Mouse (Mus musculus) regulatory T cell (primary cell): ENCODE data around the gene Rfx2.

Experiments
- in situ Hi-C: fragments of 300-600 bp; cut with MboI, MseI; formaldehyde crosslinking; loops from one replicate; pipeline ENCODE4 v1.15.1; 2025; ENCODE audit warnings: high pct_unique_total_duplicates

The Rfx2 gene

DNA sequence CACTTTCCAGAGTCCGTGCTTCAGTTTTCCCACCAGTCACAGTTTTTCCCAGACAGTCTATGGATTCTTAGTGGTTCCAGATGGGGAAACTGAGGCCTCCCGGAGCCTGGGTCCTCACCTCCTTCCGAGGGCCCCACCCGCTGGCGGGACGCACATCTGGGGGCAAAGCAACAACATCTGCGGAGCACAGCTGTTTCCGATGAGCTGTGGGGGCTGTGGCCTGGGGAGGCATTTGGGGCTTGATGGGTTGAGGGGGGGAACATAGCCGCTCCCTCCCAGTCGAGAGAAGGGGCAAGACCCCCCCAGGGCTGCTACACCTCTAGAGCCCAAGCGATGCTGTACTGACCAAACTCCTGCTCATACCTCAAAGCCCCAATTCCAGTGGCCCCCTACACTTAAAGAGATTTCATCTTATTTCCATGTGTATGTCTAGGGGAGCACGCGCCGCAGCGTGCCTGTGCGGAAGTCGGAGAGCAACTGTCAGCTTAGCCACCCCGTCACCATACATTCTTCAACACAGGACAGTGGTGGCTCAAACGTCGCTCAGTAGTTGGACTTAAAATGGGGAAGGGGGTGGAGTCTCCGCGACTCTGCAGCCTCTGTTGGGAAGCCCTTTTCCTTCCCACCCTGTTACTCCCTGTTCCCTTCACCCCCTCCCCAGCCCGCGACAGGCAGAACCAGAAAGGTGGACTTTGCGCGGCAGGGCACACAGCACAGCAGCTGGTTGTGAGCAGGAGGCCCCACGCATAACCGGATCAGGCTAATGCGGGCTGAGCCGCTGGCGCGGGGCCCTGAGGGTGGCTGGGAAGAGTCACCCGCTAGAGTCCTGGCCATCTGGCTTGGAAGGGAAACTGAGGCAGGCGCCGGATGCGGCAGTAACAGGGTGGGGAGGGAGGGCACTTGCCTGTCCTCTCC, 76.3 kb downstream of the Rfx2 start:
- in situ Hi-C loops = no loop called here

DNA sequence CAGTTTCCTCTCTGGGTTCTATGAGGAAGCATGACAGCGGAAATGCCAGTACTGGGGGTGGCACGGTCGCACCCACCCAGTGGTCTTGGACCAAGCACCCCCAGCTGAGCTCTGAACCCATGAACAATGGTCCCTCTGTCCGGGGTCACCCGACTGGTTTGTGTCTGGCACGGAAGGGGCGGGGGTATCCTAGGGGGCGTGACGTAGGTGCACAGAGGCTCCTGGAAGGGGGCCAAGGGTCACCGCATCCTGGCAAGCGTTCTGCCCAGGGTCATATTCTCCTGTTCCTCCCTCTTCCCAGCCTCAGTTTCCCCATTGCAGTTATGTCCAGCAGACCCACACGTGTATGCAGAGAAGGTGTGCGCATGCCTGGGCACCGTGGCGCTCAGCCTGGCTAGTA, 77.4 kb downstream of the Rfx2 start:
- in situ Hi-C loops = no loop called here

DNA sequence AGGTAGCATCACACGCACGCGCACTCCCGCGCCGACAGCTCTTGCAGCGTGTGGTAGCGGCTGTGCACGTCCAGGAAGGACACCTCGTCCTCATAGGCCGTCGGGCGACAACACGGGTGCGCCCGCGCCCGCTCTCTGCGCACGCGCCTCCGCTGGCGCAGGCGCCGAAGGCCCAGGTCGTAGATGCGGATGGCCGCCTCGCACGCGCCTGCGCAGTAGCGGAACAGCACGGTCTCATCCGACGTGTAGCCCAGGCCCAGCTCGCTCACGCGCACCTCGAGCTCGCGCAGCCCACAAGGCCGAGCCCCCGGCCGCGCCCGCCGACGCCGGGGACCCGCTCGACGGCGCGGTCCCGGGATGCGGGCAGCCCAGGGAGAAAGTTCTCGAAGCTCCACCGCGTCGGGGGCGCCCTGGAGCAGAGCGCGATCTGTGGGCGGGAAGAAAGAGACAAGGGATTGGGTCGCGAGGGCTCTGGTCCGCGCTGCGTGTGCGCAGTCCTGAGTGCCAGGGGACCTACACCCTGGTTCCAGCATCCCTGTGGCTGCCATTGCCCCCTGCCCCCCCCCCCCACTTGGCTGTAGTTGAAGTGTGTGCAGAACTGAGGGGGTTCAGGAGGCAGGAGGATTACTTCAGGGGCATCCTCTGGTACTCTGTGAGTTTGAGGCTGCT, 79.3 kb downstream of the Rfx2 start:
- in situ Hi-C loops = no loop called here

DNA sequence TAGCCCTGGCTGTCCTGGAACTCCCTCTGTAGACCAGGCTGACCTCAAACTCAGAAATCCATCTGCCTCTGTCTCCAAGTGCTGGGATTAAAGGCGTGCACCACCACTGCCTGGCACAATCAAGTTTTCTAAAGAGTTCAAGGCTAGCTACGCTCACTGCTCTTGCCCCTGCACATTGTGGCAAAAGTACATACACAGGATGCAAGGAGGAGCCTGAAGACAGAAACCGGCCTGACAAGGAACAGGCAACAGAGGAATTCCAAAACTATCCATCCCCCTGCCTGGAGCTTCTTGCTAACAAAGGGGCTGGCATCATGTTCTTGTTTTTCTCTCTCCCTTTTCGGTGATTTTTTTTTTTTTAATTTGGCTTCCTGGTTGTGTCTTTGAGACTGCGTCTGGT, 86.6 kb downstream of the Rfx2 start:
- in situ Hi-C loops = no loop called here

DNA sequence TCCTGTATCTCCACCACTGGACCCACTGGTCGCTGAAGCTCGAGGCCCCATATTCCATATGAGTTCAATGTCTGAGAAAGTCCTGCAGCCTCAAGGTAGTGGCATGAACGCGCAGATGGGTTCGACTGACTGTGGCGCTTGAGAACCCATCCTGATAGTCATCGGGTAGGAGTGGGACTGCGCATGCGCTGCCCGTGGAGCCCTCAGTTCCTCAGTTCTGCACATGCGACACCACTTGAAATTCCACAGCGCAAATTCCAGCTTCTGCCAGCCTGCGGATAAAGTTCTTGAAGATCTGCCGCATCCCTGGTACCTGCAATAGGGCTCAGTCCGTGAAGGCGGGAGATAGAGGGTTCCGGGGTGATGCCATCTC, 90.0 kb downstream of the Rfx2 start:
- in situ Hi-C loops = no loop called here

DNA sequence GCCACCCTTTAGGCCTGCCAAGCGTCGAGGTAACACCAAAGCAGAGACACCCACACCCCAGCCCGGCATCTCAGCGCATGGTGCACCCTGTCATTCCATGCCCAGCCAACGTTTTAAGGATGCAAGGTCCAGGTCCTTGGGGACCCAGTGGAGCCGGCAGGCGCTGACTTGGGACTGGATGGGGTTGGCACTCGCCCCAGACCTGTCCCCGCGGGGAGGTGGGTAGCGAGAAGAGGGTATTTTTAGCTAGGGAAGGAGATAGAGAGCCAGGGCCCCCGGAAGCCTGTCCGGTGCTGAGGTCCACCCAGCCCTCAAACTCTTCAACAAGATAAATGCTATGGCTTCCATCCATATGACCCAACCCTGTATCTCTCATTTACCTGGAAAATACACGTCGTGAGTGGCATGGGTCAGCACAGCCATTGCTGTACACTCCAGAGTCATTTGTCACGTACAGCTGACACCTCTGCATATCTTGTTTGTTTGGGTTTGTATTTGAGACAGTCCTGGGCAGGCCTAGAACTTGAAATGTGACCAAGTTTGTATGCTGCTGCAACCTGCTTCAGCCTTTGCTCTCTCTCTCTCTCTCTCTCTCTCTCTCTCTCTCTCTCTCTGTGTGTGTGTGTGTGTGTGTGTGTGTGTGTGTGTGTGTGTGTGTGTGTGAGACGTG, 90.6 kb downstream of the Rfx2 start:
- in situ Hi-C loops = no loop called here

DNA sequence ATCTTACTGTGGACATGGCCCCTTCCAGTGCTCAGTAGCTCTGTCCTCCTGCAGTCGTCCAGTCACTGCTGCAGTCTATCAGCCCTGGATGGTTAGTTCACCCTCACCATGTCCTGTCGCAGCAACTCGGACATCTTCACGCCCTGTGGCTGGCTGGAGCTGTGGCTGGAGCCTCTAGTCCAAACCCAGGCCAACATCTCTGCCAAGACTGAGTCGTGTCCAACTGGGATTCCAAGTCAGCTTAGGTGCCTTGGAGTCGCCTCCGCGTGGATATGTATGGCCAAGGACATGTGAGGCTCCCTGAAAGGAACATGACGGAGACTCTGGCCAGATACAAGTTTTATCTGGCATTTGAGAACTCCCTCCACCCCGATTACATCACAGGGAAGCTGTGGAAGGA, 92.6 kb downstream of the Rfx2 start:
- in situ Hi-C loops = loop anchor here (5.0 kb wide), 1 partner anchor 99 kb away; no protein-coding TSS in a partner anchor

DNA sequence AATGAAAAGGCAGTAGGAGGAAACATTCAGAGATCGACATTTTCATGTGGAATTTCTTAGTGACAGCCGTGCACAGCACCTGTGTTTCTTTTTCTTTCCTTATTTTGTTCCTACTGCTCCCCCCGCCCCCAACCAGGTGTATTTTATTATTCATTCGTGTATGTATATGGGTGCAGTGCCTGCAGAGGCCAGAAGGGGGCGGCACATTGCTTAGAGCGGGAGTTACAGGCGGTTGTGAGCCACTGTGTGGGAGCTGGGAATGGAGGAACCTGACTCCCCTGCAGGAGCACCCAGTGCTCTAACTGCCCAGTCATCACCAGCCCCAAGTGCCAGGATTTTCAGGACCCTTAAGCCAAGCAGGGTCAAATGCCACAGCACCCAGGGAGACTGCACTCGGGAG, 94.3 kb downstream of the Rfx2 start:
- in situ Hi-C loops = loop anchor here (5.0 kb wide), 1 partner anchor 101 kb away; no protein-coding TSS in a partner anchor

DNA sequence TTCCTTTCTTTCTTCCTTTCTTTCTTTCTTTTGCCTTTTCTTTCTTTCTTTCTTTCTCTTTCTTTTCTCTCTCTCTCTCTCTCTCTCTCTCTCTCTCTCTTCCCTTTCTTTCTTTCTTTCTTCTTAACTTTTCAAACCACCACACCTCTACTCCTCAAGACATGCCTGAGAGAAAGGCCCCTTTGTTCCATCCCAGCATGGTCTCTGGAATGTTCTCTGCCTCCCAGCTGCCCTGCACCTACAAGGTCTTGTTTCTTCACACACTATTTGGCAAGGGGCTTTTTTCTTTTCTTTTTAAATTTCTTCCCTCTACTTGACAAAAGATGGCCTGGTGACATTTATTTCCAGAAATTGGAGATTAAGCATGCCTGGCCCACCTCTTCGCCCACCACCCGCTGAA, 101.2 kb downstream of the Rfx2 start:
- in situ Hi-C loops = no loop called here

DNA sequence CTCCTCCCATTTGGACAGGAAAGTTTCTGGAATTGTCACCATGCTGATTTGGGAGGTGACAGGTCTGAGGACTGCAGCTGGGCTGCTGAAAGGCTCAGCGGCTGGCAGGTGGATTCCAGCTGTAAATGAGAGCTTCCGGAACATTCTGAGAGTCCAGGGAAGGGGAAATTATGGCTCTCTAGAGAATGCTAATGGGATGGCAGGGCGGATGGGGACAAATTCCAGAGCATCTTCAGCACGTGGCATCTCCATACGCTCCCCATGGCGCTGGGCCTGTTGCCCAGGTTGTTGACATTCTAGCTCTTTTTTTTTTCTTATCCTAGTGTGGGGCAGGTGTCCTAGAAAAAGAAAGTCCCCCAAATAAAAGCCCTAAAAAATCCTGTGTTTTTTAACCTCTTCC, 101.7 kb downstream of the Rfx2 start:
- in situ Hi-C loops = no loop called here

DNA sequence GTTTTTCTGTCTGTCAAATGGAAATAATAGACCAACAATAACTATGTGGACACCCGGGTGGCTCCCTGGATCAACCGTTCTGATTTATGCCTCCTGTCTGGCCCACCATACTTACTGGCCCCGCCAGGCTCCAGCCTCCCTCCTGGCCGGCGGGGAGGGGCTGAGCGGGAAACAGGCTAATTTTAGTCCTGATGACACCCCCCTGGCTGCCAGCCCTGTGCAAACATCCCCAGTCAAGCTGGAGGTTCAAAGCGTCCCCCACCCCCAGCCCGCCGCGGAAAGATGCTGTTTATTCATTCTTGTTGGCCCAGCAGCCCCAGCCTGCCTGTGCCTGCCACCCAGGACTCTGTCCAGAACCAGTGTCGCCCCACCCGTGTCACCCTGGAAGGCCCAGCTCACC, 102.7 kb downstream of the Rfx2 start:
- in situ Hi-C loops = no loop called here

DNA sequence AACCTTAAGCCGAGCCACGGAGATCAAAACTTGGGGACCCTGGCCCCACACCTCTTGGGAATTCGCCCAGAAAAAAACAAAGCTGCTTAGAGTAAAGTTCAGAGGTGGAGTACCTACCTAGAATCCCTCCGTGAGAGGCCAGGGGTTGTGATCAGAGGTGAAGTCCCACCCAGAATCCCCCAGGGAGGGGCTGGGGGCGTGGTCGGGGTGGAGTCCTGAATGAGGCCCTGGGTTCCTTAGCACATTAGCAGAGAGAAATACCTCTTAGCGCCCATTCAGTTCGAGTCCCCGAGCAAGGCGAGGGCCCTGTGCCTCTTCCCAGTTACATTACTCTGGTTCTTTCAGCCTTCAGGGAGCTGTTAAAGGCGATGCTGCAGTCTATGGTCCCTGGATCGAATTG, 103.2 kb downstream of the Rfx2 start:
- in situ Hi-C loops = no loop called here

DNA sequence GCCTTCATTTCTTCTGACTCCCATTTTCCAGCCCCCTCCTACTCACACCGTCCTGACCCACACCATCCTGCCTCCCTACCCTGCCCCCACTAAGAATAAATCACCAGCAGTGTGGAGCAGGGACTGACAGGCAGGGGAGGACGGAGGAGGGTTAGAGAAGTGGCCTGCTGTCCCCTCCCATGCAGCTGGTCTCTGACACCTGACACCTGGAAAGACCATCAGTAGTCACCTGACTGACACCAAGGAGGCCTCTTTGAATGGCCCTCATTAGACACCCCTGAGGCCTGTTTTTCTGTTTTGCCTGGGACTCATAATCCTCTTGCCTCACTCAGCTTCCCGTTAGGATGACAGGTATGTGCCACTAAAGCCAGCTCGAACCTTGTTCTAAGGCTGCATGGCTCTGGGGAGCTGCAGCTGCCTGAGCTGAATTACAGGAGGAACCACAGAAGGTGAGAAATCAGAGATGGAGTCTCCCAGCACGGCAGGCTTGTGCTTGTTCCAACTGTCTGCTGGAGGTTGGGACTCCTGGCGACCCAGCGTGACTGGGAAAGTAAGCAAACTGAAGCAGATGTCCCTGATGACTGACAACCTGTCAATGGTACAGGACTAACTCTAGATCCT, 103.7 kb downstream of the Rfx2 start:
- in situ Hi-C loops = no loop called here
